Mouse (Mus musculus) hematopoietic stem cell, adult 5-6 weeks (primary cell): ENCODE measurements around the gene Gucy1a1. TPM values are rescaled to one million over a fixed set of nuclear protein-coding genes. Genes with fewer than 3 reads are reported as not detected.
A peak's percentile ranks its signal among the peaks of the same experiment; 100 is the strongest.
"Not testable (repeated sequence)": the region's sequence is repeated elsewhere in the genome, so short reads cannot be mapped to it uniquely, and the experiment has no call there.

ENCODE experiments used
- ATAC-seq, 2 experiments: fragments of 125-278 bp in 1 of 2; replicated peaks in 1 of 2; 2 replicates each; pipeline ENCODE4 v1.8.0; 2016 to 2017; ENCODE audit warnings: inconsistent platforms in 2 of 2, mild to moderate bottlenecking in 2 of 2, moderate number of reproducible peaks in 2 of 2, low read depth in 1 of 2, moderate TSS enrichment in 1 of 2; ENCODE audit not compliant: low FRiP score in 2 of 2, poor library complexity in 2 of 2, severe bottlenecking in 2 of 2, insufficient read depth in 1 of 2, low TSS enrichment in 1 of 2
- total RNA-seq: library from RNA; stranded (forward); fragments of 172-1452, 232-1000 nt; gene quantifications from 2 replicates; pipeline ENCODE4 v1.2.3, GENCODE M21; 2017

Gucy1a1 gene
- total RNA-seq: 13.3 and 18.3 TPM in 2 replicates

DNA sequence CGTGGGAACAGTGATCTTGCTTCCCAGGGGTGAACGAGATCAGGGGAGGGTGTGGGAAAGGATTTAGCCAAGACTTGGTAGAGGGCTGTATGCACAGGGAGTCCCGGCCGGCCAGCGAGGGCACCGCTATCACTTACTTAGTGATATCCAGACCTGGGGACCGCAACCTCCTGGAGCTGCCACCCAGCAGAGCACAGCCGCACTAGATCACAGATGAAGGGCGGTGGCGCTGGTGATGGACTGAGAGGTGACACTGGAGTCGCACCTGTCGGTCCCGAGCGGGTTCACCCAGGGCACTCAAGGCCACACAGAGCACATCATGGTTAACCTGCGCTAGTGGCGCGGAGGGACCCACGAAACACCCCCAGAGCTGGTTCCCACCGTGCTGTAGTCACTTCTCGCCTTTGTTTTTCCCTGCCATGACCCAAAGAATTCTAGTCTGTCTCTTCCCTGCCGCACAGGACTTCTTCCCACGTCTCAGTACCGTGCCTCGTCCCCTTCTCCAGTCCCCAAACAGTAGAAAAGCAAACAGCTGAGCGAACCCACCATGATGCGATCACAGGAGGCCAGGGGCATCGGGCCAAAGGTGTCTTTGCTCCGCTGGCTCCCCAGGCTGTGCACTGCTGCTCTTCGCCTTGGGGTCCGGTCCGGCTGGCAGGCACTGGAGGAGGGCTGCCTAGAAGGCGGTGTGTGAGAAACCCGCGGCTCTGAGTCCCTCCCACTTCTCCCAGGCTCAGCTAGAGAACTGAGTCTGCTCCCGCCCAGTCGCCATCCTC lies at the start of gene Gucy1a1:
Gene Gucy1a1, minus strand, starts transcription at position 664 of the 776 bp plus-strand sequence.
- peak; percentile 58 to 74 for ATAC-seq

DNA sequence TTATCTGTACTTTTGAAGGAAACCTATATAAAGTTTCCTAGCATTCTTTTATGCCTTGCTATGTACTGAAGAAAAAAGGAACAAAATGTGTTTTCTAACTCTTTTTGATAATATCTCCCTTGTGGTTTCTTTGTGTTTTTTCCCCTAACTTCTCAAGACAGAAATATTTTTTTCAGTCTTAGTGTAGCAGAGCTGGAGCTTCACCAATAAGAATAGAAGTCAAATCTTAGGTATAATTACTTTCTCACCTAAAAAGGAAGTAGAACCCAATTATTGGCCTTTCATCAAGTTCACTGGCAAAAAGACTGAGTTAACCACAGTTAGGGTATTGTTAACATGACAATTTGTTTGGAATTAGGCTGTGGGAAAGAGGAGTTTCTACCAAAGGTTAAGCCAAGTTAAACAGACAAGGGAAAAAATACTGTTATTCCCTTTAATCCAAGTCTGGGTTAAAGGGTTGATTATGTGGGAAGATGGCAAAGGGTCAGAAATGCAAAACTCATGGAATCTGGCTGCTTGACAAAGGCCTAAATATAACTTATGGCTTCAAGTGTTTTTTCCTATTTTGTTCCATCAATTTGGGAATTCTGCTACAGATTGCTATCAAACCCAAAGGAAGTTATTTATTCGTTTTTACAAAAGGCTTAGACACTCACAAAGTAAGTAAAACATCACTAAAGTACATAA lies 46.1 kb upstream of the Gucy1a1 start:
- ATAC-seq: peak; percentile 17 to 49; a peak in 2 of 4 replicates

- ATAC-seq: no peak
Measured at GRCm38 (mm10) chr3:82185626-82186025, 40.0 kb upstream of the Gucy1a1 start.

DNA sequence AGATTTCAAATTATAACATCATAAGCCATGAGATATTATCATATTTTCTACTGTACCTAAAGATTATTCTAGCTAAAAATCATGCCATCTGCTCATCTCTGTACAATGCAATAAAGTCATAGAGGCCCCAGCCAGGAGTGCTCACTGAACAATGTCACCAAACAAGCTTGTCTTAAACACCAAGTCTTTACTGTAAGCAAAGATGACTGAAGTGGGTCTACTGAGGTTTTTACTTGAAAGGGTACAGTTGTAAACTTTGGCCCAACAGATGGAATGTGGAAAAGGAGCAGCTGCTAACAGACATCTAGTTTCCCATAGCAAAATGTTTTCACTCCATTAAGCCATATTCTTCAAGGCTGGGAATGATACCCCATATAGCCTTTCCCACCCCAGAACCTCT lies 35.9 kb upstream of the Gucy1a1 start:
- ATAC-seq: no peak

- ATAC-seq: no peak
Measured at GRCm38 (mm10) chr3:82180253-82180652, 34.7 kb upstream of the Gucy1a1 start.

DNA sequence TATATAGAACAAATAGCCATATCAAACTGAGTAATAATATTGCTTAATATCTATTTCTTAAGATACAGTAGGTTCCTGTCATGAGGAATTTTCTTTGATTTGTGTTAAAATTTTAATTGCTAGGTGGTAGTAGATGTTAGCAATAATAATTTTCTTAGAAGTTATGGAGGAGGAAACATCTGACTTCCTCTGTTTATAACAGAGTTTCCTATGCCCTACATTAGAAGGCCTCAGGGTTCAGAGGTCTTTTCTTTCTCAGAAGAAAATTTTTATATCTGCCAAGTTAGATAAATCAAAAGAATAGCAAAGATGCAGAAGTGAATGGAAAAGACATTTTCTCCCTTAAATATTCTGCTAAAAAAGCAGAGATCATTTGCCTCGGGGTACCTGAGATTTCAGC lies 29.9 kb upstream of the Gucy1a1 start:
- peak; percentile 62 to 81; a peak in 3 of 4 replicates for ATAC-seq

DNA sequence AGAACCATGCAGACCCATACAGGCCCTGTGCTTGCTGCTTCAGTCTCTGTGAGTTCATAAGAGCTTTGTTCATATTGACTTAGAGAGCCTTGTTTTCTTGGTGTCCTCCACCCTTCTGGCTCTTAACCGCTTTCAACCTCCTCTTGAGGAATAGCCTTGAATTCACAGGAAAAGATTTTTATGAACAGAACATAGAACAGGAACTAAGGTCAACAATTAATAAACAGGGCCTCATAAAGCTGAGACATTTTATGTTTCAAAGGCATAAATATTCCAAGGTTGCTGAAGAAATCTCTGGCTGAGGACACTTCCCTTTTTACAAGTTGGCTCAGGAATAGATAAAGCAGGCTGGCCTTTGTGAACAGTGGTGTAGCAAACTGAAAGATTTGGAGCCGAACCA lies 21.5 kb upstream of the Gucy1a1 start:
- ATAC-seq: no peak; a peak in 1 of 4 replicates

DNA sequence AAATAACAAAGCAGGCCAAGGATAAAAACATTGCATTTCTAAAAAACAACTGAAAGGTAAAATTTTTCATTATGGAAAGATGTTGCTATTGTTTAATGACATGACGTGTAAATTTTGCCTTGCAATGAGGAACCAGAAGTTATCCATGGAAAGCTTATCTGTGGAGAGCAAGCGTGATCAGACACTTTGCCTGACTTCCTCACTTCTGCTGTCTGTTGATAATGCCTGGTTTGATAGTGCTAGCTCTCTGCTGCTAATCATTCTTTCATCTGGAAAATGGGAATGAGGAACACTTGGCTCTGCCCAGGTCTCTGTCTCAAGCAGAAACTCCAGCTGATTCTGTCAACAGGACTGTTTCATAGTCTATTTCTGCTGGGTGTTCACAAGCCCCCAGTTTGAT lies 20.3 kb upstream of the Gucy1a1 start:
- no peak for ATAC-seq

GRCm38 (mm10) chr3:82162992-82163391 lies 17.4 kb upstream of the Gucy1a1 start:
- ATAC-seq: not testable (repeated sequence)

- ATAC-seq: no peak; a peak in 1 of 4 replicates
Measured at GRCm38 (mm10) chr3:82145978-82146377, 389 bp upstream of the Gucy1a1 start.

- ATAC-seq: peak in 1 of 2 experiments; percentile 11; a peak in 2 of 4 replicates
Measured at GRCm38 (mm10) chr3:82144725-82145125, 864 bp downstream of the Gucy1a1 start.

DNA sequence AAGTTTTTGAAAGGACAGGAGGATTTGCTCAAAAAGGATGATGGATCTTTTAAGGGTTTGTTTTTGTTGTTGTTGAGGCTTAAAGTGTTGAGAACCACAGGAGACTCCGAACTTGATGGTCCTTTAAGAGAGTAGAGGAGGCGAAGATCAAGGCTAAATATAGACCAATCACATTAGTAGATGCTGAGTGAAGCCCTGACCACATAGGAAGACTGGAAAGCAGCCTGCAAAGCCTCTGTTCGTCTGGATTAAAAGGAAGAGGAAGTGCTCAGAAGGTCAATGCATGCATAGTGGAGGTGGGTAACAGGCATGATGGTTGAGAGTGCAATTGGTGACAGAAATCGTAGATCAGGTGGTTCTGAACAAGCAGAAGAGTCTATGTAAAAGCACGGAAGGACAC lies 4.8 kb downstream of the Gucy1a1 start:
- peak; percentile 60 to 72 for ATAC-seq

DNA sequence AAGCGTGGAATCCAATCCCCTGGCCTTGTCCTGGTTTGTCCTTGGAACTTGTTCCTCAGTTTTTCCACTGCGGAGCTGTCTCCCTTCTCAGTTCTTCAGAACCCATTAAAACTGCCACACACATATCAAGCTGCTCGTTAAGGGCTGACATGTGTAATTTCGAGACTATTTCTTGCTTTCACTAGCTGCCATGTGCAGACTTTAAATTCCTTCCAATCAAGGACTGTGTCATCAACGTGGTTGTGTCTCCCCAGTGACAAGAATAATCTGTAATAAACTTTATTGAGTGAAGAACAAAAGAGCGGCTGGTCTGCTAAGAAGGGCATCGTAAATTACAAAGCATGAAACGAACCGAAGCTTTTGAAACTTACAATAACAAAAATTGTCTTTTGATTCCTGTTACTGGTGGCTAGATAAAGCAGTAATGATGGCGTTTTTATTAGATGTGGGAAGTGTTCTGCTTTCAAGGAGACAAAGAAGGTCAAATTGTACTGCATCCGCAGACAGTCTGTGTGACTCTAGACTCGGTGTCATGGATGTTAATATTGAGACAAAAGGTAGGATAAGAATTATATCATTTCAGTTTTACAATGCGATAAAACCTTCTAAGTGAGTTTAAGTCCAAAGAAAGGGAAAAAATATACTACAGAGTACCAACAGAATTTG lies 7.5 kb downstream of the Gucy1a1 start:
- no peak for ATAC-seq

GRCm38 (mm10) chr3:82135483-82135882 lies 10.1 kb downstream of the Gucy1a1 start:
- ATAC-seq: no peak

DNA sequence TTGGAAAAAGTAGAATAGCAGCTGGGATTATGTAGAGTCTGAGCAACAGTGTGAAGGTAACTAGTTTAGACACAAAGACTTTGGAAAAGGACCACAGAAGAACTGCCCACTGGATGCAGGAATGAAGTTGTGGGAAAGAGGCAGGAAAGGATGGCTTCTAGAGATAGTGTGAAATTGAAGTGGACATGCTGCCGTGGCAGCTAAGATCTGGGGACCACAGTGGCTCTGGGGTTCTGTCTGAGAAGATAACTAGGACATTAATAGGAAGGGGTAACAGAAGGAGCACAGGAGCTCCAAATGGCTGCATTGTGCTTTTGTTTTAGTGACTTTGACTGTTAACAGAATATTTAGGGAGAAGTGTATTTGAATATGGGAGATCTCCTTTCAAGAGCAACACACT lies 16.3 kb downstream of the Gucy1a1 start:
- no peak for ATAC-seq

DNA sequence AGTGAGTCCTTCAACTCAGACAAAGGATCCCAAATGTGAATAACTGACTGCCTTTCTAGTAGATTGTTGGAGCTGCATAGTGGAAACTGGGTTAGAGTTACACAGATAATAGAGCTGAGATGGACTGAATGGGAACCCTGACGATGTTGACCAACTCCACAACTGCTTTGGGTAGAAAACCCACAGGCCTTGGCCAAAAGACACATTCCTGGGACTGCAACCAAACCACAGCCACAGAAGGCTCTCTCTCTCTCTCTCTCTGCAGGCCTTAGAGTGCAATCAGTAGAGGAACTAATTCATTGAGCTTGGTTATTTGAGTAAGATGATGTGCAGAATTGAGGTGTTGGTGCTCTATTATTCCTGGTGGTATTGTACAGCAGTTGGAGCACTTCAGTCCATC lies 21.0 kb downstream of the Gucy1a1 start:
- ATAC-seq: peak; percentile 68 to 69

DNA sequence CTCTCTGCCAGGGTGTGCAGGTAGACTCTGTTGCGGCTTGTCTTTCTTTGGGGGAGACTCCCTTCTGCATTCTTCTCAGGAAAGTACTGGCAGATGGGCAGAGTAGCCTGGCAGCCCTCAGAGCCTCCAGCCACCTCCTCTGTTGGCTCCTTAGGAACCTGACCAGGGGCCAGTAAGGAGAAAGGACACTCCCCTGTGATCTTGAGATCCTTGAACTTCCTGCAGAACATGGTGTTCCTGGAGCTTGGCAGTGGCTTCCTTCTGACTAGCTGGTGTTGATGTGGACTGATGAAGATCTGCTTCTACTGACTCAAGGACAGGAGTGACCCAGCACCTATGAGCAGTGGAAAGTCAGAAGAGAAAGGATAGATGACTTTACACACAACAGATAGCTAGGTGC lies 26.7 kb downstream of the Gucy1a1 start:
- no peak for ATAC-seq

DNA sequence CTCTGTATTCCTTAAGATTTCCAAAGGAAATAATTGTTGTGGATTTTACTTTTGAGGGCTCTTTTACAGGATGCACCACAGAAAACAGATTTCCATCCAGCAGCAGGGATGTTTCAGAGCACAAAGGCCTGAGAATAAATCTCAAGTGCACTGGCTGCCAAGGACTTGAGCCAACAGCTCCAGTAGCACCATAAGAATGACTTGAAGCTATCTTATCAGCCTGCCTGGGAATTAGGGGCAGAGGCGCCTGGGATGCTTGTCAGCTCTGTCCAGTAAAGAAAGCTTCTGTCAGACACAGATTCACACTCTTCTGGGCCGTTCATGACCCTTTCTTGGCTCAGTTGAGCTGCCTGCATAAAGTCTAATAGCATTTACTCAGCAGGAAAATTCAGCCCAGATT lies 33.1 kb downstream of the Gucy1a1 start:
- no peak for ATAC-seq
